ENCODE assay signal across 18 mouse cellular contexts in genomic region chr3:46205686-46206085, GRCm38 (mm10).
"Had no signal": no experiment of that assay in that cellular context is flagged by ENCODE, and none has a peak within 500 bp of the region (broad histone marks: within the 10 kb centered on the region; RNA-seq: fewer than 3 reads in every experiment).

No protein-coding gene starts in this region.

- H3K27me3 ChIP-seq: midbrain, embryonic 12.5 days; neural tube, embryonic 13.5 days; neural tube, embryonic 15.5 days had no signal

- H3K27ac ChIP-seq: midbrain, embryonic 10.5 days; midbrain, embryonic 12.5 days; neural tube, embryonic 13.5 days; neural tube, embryonic 15.5 days had no signal

- H3K9me3 ChIP-seq: midbrain, embryonic 10.5 days; midbrain, embryonic 12.5 days; neural tube, embryonic 13.5 days; neural tube, embryonic 15.5 days had no signal

- H3K4me2 ChIP-seq: lung, embryonic 14.5 days; midbrain, embryonic 12.5 days; neural tube, embryonic 13.5 days; neural tube, embryonic 15.5 days had no signal

- ATAC-seq: midbrain, embryonic 16.5 days had no signal

- H3K36me3 ChIP-seq: midbrain, embryonic 10.5 days; midbrain, embryonic 12.5 days; neural tube, embryonic 13.5 days; neural tube, embryonic 15.5 days had no signal

- DNase-seq: lung, embryonic 14.5 days; lung, postnatal 10 days; lung, postnatal 4 days; midbrain, embryonic 14.5 days; retina, postnatal 1 day; right cerebral cortex, adult 18-20 months; right cerebral cortex, postnatal 25 days; right cerebral cortex, postnatal 4 days; spleen, adult 18-20 months; thymus, adult 18-20 months; thymus, postnatal 14 days; thymus, postnatal 36 days had no signal

- H3K4me3 ChIP-seq: midbrain, embryonic 10.5 days; midbrain, embryonic 12.5 days; myocyte; neural tube, embryonic 13.5 days; neural tube, embryonic 15.5 days had no signal

- H3K9ac ChIP-seq: lung, embryonic 14.5 days; midbrain, embryonic 12.5 days; neural tube, embryonic 13.5 days; neural tube, embryonic 15.5 days had no signal

- H3K4me1 ChIP-seq: midbrain, embryonic 10.5 days; midbrain, embryonic 12.5 days; neural tube, embryonic 13.5 days; neural tube, embryonic 15.5 days had no signal
